Mouse (Mus musculus) bone marrow macrophage, adult 2 months (primary cell): ENCODE data around the gene Gm45713. TPM values are rescaled to one million over a fixed set of nuclear protein-coding genes. Genes with fewer than 3 reads are reported as not detected.
"Not testable (repeated sequence)": the region's sequence is repeated elsewhere in the genome, so short reads cannot be mapped to it uniquely, and the experiment has no call there.

Experiments
- H3K27ac ChIP-seq: 2 replicates; pipeline ENCODE4 v1.5.1; 2012; ENCODE audit warnings: low read depth, low read length; ENCODE audit not compliant: insufficient read depth
- H3K4me1 ChIP-seq: 2 replicates; pipeline ENCODE4 v1.6.1; 2012; ENCODE audit warnings: low read length; ENCODE audit not compliant: control insufficient read depth, insufficient read depth
- H3K4me3 ChIP-seq: 2 replicates; pipeline ENCODE4 v1.5.1; 2012; ENCODE audit warnings: mild to moderate bottlenecking, low read length, moderate library complexity; ENCODE audit not compliant: insufficient read depth
- CTCF ChIP-seq: IDR thresholded peaks from 2 replicates; pipeline ENCODE4 v1.5.1; 2012; ENCODE audit warnings: low read depth, mild to moderate bottlenecking, low read length, moderate library complexity
- POLR2A ChIP-seq: IDR thresholded peaks from 2 replicates; pipeline ENCODE4 v1.6.1; 2012; ENCODE audit warnings: mild to moderate bottlenecking, low read depth, low read length, borderline replicate concordance
- polyA plus RNA-seq: library from polyadenylated mRNA; stranded (reverse); fragments of >200 nt; gene quantifications from 2 replicates; pipeline ENCODE4 v1.2.4, GENCODE M21; 2012; ENCODE audit not compliant: missing spikeins, insufficient read depth, insufficient read length

Gm45713 gene
- polyA plus RNA-seq, 1 experiment, result not detected

DNA sequence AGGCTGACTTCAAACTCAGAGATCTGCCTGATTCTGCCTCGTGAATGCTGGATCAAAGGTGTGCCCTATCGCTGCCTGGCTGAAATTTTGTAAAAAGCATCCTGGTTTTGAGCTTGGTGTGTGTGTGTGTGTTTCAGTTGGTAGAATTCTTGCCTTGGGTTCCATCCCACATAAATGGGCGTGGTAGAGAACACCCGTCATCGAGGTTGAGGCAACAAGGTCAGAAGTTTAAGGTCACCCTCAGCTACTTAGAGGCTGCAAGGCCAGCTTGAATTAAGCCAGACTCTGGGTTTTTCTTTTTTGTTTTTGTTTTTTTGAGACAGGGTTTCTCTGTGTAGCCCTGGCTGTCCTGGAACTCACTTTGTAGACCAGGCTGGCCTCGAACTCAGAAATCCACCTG lies 17.7 kb downstream of the Gm45713 start:
- peaks cover 16% of the 10 kb centered on the region for H3K4me1 ChIP-seq
- no peak overlapping the region for H3K27ac ChIP-seq
- no peak for TF ChIP-seq CTCF
- no peak for TF ChIP-seq POLR2A
- no peak overlapping the region for H3K4me3 ChIP-seq

GRCm38 (mm10) chr7:45117566-45117965 lies 18.5 kb downstream of the Gm45713 start:
- H3K4me1 ChIP-seq, result peaks cover 11% of the 10 kb centered on the region
- no peak overlapping the region for H3K4me3 ChIP-seq
- TF ChIP-seq CTCF (no peak), POLR2A (no peak)
- H3K27ac ChIP-seq, result no peak overlapping the region

GRCm38 (mm10) chr7:45113476-45113875 lies 22.6 kb downstream of the Gm45713 start:
- H3K27ac ChIP-seq, result no peak overlapping the region
- H3K4me1 ChIP-seq, result no peaks in the 10 kb centered on the region
- TF ChIP-seq POLR2A, result no peak
- TF ChIP-seq CTCF, result no peak
- no peak overlapping the region for H3K4me3 ChIP-seq

GRCm38 (mm10) chr7:45112529-45112928 lies 23.5 kb downstream of the Gm45713 start:
- H3K27ac ChIP-seq, result no peak overlapping the region
- no peak overlapping the region for H3K4me3 ChIP-seq
- H3K4me1 ChIP-seq, result no peaks in the 10 kb centered on the region
- TF ChIP-seq POLR2A (no peak), CTCF (no peak)

DNA sequence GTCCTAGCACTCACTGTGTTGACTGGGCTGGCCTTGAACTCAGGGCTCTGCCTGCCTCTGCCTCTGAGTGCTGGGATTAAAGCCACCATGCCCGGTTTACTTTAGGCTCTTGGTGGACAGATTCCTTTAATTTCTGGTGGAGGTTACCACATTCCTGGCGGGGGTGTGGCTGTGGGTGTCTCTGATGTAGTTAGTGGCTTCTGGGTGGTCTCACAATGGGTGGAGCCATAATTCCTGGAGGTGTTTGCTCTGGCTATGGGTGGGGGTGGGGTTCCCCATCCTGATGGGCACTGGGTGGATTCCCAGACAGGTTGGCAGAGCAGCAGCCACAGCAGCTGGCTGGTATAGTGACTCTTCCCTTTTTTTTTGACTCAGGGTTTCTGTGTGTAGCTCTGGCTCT lies 24.1 kb downstream of the Gm45713 start:
- no peak overlapping the region for H3K4me3 ChIP-seq
- no peaks in the 10 kb centered on the region; the same call in 1 of the 2 replicates for H3K4me1 ChIP-seq
- TF ChIP-seq POLR2A (no peak), CTCF (no peak)
- H3K27ac ChIP-seq, result no peak overlapping the region

GRCm38 (mm10) chr7:45110089-45110488 lies 25.9 kb downstream of the Gm45713 start:
- not testable (repeated sequence) for H3K27ac ChIP-seq, H3K4me1 ChIP-seq, H3K4me3 ChIP-seq

- peaks cover 12% of the 10 kb centered on the region for H3K4me1 ChIP-seq
- H3K27ac ChIP-seq, result no peak overlapping the region
- H3K4me3 ChIP-seq, result no peak overlapping the region
- no peak for TF ChIP-seq POLR2A
Measured at GRCm38 (mm10) chr7:45107052-45107645, 28.9 kb downstream of the Gm45713 start.

DNA sequence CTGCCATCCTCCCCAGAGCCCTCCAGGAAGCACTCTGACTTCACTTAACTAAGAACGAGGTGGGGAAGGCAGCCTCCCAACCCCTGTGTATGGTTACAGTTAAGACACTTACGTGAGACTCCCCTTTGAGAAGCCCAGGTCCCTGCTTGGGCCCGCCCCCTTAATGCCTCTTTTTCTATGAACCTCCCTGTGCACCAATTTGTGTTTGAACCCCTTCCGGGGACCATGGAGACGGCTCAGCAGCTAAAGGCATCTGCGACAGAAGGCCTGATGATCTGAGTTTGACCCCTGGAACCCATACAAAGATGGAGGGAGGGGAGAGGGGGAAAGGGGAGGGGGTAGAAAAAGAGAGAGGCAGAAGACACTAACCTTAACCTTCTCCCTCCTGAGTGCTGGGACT lies 29.6 kb downstream of the Gm45713 start:
- TF ChIP-seq CTCF, result no peak
- no peak for TF ChIP-seq POLR2A
- H3K27ac ChIP-seq, result no peak overlapping the region

DNA sequence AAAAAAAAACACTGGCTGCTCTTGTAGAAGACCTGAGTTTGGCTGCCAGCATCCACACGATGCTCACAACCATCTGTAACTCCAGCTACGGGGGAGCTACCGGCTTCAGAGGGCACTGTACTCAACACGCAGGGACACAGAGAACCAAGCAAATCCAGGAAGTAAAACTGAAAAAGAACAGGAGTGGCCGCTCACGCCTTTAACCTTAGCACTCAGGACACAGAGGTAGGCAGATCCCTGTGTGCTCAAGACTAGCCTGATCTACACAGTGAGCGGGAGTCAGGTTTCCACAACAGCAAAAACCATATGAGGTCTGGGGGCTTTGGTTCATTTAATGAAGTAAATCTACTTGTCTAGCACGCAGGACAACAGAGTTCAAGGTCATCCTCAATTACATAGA lies 30.5 kb downstream of the Gm45713 start:
- TF ChIP-seq CTCF (no peak), POLR2A (no peak)
- H3K4me1 ChIP-seq, result peaks cover 12% of the 10 kb centered on the region

More for the DNA sequence above, 29.6 kb downstream of the Gm45713 start:
- H3K4me1 ChIP-seq, result peaks cover 12% of the 10 kb centered on the region
- no peak overlapping the region for H3K4me3 ChIP-seq

GRCm38 (mm10) chr7:45104941-45105340 lies 31.1 kb downstream of the Gm45713 start:
- Histone ChIP-seq H3K4me3 (no peak overlapping the region), H3K4me1 (peaks cover 12% of the 10 kb centered on the region), H3K27ac (no peak overlapping the region)
- TF ChIP-seq CTCF, result no peak
- TF ChIP-seq POLR2A, result no peak

More for the DNA sequence above, 30.5 kb downstream of the Gm45713 start:
- no peak overlapping the region for H3K27ac ChIP-seq
- H3K4me3 ChIP-seq, result no peak overlapping the region
